Mouse (Mus musculus): Measurements from ENCODE around the gene Arhgap35. TPM values are rescaled to one million over a fixed set of nuclear protein-coding genes. Genes with fewer than 3 reads are reported as not detected.

Gene Arhgap35
- total RNA-seq, 2 experiments from 2014 or later = 52.5 to 62.2 TPM

GRCm38 (mm10) chr7:16474445-16474844 lies 140.3 kb downstream of the Arhgap35 start:
- intact Hi-C loops (cut with DNase I) = no loop called here
- no peak for DNase-seq

- intact Hi-C loops (cut with DNase I) = no loop called here
Observed at GRCm38 (mm10) chr7:16473847-16474246, 140.9 kb downstream of the Arhgap35 start.

DNA sequence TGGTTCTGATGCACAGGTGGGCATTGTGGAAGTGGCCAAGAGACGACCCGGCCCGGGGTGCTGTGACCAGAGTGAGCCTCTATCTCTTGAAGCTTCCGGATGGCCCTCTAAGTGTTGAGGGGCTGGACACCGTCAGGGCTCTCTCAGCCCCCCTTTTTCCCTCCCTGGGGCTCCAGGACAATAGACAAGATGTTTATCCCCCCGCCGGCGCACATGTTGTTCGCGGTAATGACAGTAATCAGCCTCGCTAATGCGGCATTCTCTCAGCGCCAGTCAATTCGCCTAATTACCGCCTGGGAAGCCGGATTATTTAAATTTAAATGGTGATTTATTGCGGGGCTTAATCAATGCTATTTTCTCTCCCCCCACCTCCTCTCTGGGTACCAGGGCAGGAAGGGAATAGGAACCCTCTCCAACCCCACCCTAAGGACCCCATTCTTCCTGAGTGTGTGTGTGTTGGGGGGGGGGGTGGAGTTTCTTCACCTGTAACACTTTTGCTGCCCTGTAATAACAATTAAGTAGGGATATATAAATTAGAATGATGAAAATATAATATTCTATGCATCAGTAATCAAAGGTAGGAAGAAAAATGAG lies 142.6 kb downstream of the Arhgap35 start:
- no peak for DNase-seq
- intact Hi-C loops (cut with DNase I) = no loop called here

More at GRCm38 (mm10) chr7:16473847-16474246, 140.9 kb downstream of the Arhgap35 start:
- DNase-seq = no peak

GRCm38 (mm10) chr7:16471549-16471948 lies 143.2 kb downstream of the Arhgap35 start:
- intact Hi-C loops (cut with DNase I) = no loop called here
- DNase-seq = no peak

- no peak for DNase-seq
- intact Hi-C loops (cut with DNase I) = no loop called here
Observed at GRCm38 (mm10) chr7:16468115-16468514, 146.7 kb downstream of the Arhgap35 start.

DNA sequence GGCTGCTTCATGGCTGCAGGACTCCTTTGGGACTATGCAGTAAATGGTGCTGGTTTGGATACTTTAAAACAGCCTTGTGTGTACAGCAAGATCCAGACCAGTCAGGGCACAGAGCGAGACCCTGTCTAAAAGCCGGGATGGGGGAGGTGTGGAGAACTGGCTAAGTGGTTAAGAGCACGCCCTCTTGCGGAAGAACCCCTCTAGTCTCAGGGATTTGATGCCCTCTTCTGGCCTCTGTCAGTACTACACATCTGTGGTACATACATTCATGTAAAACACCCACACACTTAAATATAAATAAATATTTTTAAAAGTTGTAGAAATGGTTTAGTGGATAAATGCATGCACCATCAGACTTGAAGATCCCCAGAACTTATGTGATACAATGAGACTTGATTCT lies 148.2 kb downstream of the Arhgap35 start:
- peak in 1 of 2 experiments; percentile 20 for DNase-seq
- intact Hi-C loops (cut with DNase I) = no loop called here

DNA sequence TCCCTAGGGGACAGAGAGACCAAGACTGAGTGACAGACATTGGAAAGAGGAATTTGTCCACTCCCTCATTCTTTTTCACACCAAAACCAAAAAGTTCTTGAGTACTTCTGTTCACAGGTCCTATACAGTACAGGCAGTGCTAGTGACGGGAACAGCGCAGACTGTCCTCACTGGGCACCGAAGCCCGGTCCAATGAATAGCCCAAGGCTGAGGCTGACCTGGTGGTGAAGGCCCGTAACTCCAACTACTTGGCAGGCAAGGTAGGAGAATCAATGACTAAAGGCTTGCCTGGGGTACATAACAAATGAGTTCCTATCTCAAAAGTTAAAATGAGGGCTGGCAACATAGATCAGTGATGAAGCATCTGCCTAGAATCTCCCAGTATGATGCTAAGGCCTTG lies 149.2 kb downstream of the Arhgap35 start:
- intact Hi-C loops (cut with DNase I) = loop anchor here (1.0 to 2.0 kb wide), 3 partner anchors 26 to 154 kb away; no protein-coding TSS in a partner anchor

GRCm38 (mm10) chr7:16465160-16465559 lies 149.6 kb downstream of the Arhgap35 start:
- intact Hi-C loops (cut with DNase I) = loop anchor here (1.0 to 2.0 kb wide), 3 partner anchors 26 to 154 kb away; no protein-coding TSS in a partner anchor
- peak; percentile 74 to 83 for DNase-seq

More for the DNA sequence above, 149.2 kb downstream of the Arhgap35 start:
- no peak for DNase-seq

DNA sequence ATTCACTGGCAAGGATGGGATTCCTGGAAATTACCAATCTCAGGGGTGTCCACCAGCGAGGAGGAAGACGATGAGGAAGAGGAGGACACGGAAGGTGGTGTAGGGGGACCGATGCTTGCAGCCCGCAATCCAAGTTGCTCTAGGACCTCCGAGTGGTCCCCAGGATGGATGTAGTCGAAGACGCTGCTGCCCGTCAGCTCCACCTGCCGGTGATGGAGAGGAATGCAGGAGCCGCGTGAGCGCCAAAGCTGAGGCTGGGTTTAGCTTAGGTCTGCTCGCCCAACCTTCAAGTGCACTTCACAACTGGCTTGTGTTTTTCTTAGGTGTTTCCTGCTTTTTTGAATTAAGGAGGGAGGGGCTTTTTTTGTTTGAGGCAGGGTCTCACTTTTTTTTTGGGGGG lies 151.6 kb downstream of the Arhgap35 start:
- peak; percentile 89 to 93 for DNase-seq
- intact Hi-C loops (cut with DNase I) = loop anchor here (1.0 to 5.0 kb wide), 2 partner anchors 67 to 86 kb away; no protein-coding TSS in a partner anchor

DNA sequence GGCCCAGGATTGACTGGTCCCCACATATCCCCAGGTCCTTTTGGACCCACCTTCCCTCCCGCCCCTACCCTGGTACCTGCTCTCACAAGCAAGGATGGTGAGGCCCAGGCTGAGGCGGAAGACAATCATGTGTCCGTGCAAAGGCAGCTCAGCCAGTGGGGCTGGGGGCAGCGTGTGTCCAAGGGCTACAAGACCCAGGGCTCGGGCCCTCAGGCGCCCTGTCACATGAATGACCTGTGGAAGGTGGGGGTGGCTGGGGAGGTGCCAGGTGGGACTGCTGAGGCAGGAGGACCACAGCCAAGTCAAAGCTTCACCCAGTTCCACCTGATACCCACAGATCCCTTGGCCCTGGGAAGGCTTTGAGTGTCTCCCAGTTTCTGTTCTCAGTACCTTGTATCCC lies 153.1 kb downstream of the Arhgap35 start:
- intact Hi-C loops (cut with DNase I) = loop anchor here (5.0 kb wide), 1 partner anchor 84 kb away; no protein-coding TSS in a partner anchor
- no peak for DNase-seq

- no peak for DNase-seq
- intact Hi-C loops (cut with DNase I) = loop anchor here (5.0 kb wide), 1 partner anchor 84 kb away; no protein-coding TSS in a partner anchor
Observed at GRCm38 (mm10) chr7:16461151-16461550, 153.6 kb downstream of the Arhgap35 start.

DNA sequence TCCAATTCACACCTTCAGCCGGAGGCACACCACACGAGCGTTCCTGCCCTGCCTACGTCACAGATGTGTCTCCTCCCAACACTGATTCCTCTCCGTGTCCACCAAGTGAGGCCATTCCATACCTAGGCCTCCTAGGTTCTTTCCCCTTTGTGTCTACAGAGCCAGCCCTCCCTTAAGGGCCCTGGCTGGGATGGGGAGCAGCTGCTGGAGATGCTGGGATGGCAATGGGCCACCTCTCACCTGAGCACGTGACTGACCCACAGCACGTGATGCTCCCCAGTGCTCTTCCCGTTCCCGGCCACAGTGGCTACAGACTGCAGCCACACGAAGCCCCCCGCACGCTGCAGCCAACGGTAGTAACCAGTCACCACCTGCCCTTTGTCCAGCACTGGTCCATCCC lies 154.2 kb downstream of the Arhgap35 start:
- intact Hi-C loops (cut with DNase I) = loop anchor here (5.0 kb wide), 1 partner anchor 83 kb away; no protein-coding TSS in a partner anchor
- DNase-seq = no peak

DNA sequence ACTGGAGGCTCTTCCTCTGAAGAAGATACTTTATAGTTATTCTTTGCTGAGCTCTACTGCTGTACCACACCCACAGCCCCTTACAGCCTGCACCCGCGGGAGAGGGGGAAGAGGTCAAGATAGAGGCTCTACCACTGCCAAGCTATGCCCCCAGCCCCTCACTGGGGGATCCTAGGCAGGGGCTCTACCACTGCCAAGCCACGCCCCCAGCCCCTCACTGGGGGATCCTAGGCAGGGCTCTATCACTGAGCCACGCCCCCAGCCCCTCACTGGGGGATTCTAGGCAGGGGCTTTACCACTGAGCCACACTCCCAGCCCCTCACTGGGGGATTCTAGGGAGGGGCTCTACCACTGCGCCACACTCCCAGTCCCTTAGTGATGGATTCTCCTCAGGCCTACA lies 158.5 kb downstream of the Arhgap35 start:
- intact Hi-C loops (cut with DNase I) = no loop called here
- no peak for DNase-seq

- DNase-seq = no peak
- intact Hi-C loops (cut with DNase I) = no loop called here
Observed at GRCm38 (mm10) chr7:16455016-16455415, 159.8 kb downstream of the Arhgap35 start.

GRCm38 (mm10) chr7:16453118-16453711 lies 161.6 kb downstream of the Arhgap35 start:
- DNase-seq = peak; percentile 46 to 68
- intact Hi-C loops (cut with DNase I) = no loop called here

DNA sequence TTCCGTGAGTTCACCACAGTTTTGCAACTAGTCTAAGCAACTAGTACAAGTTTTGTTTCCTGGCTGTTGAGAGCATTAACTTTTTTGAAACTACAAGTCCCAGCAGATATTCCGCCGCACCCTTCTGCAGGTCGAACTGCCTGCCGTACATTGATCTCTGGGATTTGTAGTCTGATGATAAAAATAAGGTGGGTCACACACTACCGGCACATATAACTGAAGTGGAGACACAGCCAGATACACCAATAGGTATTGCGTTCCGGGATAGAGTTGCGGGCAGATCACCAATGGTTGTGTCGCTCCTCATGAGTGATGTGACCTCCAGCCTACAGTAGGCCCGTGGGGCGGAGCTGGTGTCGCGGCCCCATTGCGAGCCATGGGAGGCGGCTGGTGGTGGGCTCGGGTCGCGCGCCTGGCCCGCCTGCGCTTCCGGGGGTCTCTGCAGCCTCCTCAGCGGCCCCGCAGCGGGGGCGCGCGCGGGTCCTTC lies 162.2 kb downstream of the Arhgap35 start, which contains the start of gene Tmem160:
Tmem160 (plus strand) TSS at position 193 of the 487 bp plus-strand sequence.
- DNase-seq = peak; percentile 94 to 95
- intact Hi-C loops (cut with DNase I) = no loop called here

DNA sequence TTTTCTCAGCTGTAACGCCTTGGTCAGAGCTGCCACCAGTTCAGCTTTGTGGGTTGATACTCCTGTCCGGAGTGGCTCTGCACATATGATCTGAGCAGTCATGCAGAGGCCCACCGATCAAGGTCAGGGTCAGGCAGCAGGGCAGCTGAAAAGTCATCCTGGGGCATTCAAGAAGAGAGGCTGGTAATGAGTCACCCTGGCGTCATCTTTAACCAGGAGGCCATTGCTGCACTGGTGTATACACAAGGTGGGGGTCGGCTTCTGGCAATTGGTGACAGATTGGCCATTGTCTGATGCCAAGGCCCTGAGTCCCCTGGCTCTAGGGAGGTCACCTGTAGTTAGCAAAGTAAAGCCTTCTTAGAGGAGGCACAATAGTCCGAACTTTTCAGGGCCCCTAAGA lies 163.1 kb downstream of the Arhgap35 start:
- intact Hi-C loops (cut with DNase I) = no loop called here
- DNase-seq = no peak

Other genes with a start within 250 kb of the Arhgap35 start
- 10 to 100 TPM; 64.9 to 69.5 TPM for gene Sae1, start 227.2 kb downstream of the Arhgap35 start, total RNA-seq (2021)
- 10 to 100 TPM; 37.8 TPM for gene Zc3h4, start 214.1 kb downstream of the Arhgap35 start, total RNA-seq (2021)
- 10 to 100 TPM; 78.0 to 87.1 TPM for gene Tmem160, start 162.2 kb downstream of the Arhgap35 start, total RNA-seq (2021)
- gene Npas1, start 137.3 kb downstream of the Arhgap35 start, total RNA-seq (2021) = not detected
- gene Ceacam15, start 60.7 kb upstream of the Arhgap35 start, total RNA-seq (2021) = under 1 TPM in 1 of 2 experiments, not detected in 1; 0.31 TPM
- gene Ceacam9, start 106.9 kb upstream of the Arhgap35 start, total RNA-seq (2021) = not detected
- 100 to 1,000 TPM; 118 TPM for gene Ap2s1, start 123.4 kb upstream of the Arhgap35 start, total RNA-seq (2021)
- gene Slc1a5, start 166.3 kb upstream of the Arhgap35 start, total RNA-seq (2021) = 10 to 100 TPM; 22.6 to 28.7 TPM
- gene Strn4, start 200.9 kb upstream of the Arhgap35 start, total RNA-seq (2021) = 10 to 100 TPM; 80.1 to 81.2 TPM
- gene Fkrp, start 201.7 kb upstream of the Arhgap35 start, total RNA-seq (2021) = 10 to 100 TPM; 45.5 to 48.1 TPM
- gene Prkd2, start 227.9 kb upstream of the Arhgap35 start, total RNA-seq (2021) = 10 to 100 TPM; 27.8 to 31.9 TPM

Measured in heart, postnatal 10 days (tissue).